Mouse (Mus musculus) left cerebral cortex, adult 9 months (tissue): ENCODE results near the gene Popdc2.

Source experiments
- DNase-seq, 2 experiments: peaks; one replicate each; pipeline ENCODE4 v3.0.0; 2022; ENCODE audit warnings: low spot score in 2 of 2

Gene Popdc2

DNA sequence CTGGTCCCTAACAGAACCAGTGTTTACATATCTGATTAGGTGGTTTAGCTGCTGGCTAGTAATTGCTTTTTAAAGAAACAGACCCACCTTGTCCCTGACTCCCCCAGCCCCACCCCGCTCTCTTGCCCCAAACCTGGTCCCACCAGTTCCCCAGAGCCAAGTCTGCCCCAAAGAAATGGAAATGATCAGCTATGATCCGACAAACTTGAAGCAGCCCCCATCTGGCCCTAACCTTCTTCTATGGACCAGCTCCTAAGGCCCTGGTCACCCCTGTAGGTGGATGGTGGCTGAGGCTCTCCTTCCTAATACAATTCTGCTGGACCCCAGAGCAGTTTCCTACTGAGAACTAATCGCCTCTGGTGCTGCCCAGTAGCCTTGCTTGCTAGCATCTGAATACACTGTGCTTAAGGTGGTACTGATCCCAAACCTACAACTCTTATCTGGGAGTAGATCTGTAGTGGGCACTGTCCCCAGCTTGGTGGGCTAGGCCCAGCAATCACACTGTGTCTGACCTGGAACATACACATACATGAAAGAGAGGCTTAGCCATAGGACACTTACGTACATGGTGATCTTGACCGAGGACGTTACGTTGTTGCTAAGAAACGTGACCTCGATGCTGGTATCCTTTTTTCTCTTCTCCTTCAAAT, 38.4 kb downstream of the Popdc2 start:
- DNase-seq = no peak

DNA sequence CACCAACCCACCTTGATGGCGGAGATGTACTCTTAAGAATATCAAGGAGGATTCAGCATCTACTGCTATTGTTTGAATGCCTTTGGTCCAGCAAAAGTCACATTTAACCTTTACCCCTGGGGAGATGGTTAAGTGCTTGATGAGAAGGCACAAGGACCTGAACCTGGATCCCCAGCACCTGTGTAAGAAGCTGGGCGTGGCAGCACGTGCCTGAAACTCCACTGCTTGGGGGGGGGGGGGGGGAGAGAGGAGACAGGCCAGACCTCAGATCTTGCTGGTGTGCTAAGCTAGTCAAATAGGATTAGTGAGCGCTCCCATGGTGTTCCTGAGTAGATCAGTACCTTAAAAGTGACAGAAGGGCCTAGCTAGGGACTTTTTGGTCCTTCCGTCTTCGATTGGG, 39.5 kb downstream of the Popdc2 start:
- no peak for DNase-seq

DNA sequence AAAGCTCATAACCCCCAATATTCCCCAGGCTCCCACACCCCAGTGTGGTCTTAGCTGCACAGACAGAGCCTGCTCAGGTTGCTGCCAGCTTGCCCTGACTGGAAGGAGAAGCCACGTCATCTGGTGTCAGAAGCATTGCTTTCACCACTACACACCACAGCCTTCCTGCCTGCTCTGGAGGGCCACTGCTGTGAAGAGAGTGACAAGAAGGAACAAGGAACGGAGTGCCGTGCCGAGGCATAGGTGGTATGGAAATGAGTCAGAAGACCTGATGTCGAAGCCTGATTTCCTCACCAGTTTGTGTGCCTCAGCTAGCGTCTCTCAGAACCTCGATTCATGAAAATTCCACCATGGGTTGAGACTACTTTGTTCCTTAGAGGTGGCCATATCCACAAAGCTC, 41.6 kb downstream of the Popdc2 start:
- no peak for DNase-seq

DNA sequence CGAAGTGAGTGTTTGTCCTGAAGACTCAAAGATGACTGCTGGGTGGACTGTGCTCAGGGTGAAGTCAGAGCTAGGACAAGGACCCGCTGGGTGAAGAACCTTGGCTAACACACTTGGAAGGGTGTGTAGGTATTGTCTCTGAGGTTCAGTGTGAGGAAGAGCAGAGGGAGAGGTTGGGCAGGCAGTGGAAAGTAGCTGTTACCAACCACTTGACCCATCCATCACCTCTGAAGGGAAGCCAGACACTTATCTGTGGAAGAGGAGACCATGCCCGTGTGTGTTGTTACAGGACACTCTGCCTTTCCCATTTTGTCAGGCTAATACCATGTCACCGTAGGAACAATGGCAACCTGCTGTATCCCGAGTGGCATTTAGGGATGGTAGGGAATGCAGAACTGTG, 44.3 kb downstream of the Popdc2 start:
- no peak for DNase-seq

DNA sequence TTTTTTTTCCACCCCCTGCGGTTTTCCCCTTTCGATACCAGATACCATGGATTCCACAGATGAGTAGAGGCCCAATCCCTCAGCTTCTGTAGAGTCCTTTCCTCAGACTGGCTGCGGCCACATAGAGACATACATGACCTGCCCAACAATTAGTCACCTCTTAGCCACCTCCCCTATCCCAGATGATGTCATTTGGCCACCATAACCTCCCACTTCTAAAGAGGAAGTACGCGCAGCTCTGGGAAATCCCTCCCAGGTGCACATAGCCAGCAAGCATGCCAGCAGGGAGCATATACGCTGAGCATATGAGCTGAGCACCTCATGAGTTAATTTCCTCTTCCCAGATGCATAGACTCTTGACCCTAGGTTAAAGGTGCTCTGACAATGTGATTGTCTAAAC, 44.7 kb downstream of the Popdc2 start:
- DNase-seq = no peak

DNA sequence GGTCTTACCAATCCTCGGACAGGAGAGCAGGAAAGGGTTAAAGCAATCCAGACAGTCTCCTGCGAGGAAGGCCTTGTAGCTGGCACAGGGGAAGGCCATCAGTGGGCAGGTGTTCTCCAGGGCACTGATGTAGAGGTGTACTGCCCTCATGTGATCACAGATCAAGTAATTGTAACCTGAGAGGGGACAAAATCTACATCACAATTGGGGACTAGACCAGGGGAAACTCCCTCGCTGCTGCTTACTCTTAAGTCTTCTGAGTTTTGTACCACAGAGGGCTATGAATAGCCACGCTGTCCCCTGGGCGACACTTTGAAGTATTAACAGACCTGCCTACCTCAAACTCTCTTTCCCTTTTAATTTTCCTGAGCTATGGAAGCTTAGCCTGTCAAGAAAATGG, 45.6 kb downstream of the Popdc2 start:
- DNase-seq = no peak

DNA sequence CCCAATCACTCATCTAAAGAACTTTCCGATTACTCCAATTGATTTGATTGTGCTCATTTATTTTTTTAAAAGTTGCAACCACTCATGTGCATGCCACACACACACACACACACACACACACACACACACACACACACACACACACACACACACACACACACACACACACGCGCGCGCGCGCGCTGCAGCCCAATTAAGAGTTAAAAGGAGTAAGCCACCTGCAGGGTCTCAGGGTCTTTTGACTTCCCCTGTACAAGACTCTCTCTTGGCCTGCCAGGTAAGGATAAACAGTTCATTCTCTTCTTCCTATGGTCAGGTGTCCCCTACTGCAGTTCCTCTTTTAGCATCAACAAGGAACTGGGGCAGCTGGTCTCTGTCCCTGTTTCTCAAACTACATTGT, 46.4 kb downstream of the Popdc2 start:
- DNase-seq = no peak

DNA sequence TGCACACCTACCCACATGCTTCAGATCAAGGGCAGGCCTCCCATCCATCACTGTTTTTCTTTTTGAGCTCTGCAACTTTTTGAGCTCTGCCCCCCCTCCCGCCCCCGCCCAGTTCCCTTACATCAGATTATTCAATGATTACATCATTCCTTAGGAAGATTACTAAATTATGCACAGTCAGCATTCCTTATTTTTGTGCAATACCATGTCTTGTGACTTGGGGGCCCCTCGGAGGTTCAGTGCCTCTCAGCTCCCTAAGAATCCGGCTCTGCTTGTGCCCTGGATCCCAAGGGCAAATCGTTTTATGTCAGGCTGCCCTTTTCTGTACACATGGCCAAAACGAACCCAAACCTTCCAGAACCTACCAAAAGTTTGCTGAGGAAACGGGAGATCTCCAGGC, 52.9 kb downstream of the Popdc2 start:
- DNase-seq = no peak

DNA sequence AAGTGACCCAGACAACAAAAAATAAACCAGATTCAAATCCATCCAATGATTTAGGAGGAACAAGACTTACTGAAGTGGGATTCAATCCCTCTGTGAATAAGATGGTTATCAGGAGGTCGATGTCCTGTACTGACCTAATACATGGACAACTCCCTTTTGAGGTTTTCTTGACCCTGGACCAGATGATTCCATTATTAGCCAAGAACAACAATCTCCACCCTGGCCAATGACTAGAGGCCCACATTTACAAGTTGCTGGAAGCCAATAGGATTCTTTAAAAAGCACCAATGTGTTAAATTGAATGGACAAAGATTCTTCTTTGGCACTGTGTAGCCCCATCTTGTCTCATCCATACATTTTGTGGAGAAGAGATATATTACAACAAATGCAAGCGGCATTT, 63.4 kb downstream of the Popdc2 start:
- no peak for DNase-seq

DNA sequence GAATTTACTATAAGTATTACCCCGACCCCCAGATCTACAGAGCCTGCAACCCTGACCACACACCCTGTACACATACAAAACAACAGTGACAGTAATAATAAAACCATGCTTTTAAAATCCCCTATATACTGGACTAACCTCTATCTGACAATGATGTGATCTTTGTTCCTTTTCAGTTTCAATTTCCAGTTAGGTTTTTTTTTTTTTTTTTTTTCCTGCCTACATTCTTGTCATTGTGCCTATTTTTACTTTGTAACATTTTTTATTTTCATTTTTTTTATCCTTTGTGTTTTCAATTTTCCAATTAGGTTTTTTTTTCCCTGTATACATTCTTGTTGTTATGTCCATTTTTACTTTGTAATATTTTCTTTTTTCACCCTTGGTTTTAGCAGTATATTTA, 63.8 kb downstream of the Popdc2 start:
- DNase-seq = no peak
